Mouse (Mus musculus) liver, embryonic 13.5 days (tissue): Measurements from ENCODE around the gene Cdk14. TPM values are rescaled to one million over a fixed set of nuclear protein-coding genes. Genes with fewer than 3 reads are reported as not detected.
A peak's percentile ranks its signal among the peaks of the same experiment; 100 is the strongest.

Experiments
- ATAC-seq: fragments of 200-750 bp; cut with Nextera tagmentation; 2 replicates; pipeline ENCODE4 v1.8.0; 2017; ENCODE audit warnings: low read depth, mild to moderate bottlenecking, moderate number of reproducible peaks, moderate library complexity
- DNase-seq: peaks from one replicate; pipeline ENCODE4 v3.0.0; 2022
- H3K27ac ChIP-seq: fragments of 300-500 bp; sonication (generic); 2 replicates; pipeline ENCODE4 v1.5.1; 2015; ENCODE audit warnings: moderate library complexity, mild to moderate bottlenecking, inconsistent platforms
- H3K27me3 ChIP-seq: fragments of 300-500 bp; sonication (generic); 2 replicates; pipeline ENCODE4 v1.6.1; 2015; ENCODE audit warnings: mild to moderate bottlenecking, inconsistent platforms
- H3K36me3 ChIP-seq: fragments of 300-500 bp; sonication (generic); 2 replicates; pipeline ENCODE4 v1.6.1; 2015; ENCODE audit warnings: mild to moderate bottlenecking, inconsistent platforms
- H3K4me1 ChIP-seq: fragments of 300-500 bp; sonication (generic); replicated peaks from 2 replicates; pipeline ENCODE4 v1.6.1; 2015; ENCODE audit warnings: inconsistent platforms
- H3K4me2 ChIP-seq: fragments of 300-500 bp; sonication (generic); 2 replicates; pipeline ENCODE4 v1.6.1; 2015; ENCODE audit warnings: inconsistent platforms, mild to moderate bottlenecking, moderate library complexity
- H3K4me3 ChIP-seq: fragments of 300-500 bp; sonication (generic); replicated peaks from 2 replicates; pipeline ENCODE4 v1.5.1; 2015; ENCODE audit warnings: mild to moderate bottlenecking, inconsistent platforms
- H3K9ac ChIP-seq: fragments of 300-500 bp; sonication (generic); 2 replicates; pipeline ENCODE4 v1.6.1; 2015; ENCODE audit warnings: mild to moderate bottlenecking, inconsistent platforms
- H3K9me3 ChIP-seq: fragments of 300-500 bp; sonication (generic); replicated peaks from 2 replicates; pipeline ENCODE4 v1.6.1; 2016; ENCODE audit warnings: inconsistent platforms
- WGBS: fragments of 180-500 bp; shearing (Covaris S2); methylation state at CpG from one replicate; pipeline ENCODE4 v1.1.7; 2015; ENCODE audit not compliant: insufficient replicate concordance; 5-methylcytosine and 5-hydroxymethylcytosine counted together
- polyA plus RNA-seq: library from polyadenylated mRNA; unstranded; fragments of >200 nt; fragmentation: Nextera tagmentation; extraction: Ambion mirVana; gene quantifications from 2 replicates; pipeline ENCODE4 v1.2.1, GENCODE M21; 2015

The Cdk14 gene
- polyA plus RNA-seq, 1 experiment from 2014 or later = 1.4 TPM

DNA sequence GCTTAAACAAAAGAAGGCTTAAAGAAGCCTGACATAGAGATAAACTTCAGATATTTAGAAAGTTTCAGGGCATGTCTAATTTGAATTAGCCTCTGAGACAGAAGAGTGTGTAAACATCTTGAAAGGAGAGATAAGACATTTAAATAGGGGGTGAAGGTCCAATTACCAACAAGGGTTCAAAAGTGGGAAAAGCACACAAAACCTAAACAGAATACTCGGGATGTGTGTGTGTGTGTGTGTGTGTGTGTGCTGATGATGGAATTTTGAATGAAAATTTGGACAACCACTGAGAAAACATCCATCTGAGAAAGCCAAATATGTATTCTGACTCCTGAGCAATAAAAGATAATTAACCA is 208.4 kb downstream of the Cdk14 start:
- Histone ChIP-seq H3K4me3 (no peak overlapping the region), H3K27me3 (no peaks in the 10 kb centered on the region), H3K4me1 (peaks cover 16% of the 10 kb centered on the region), H3K4me2 (peak overlapping the region; percentile 35), H3K9me3 (no peaks in the 10 kb centered on the region), H3K9ac (no peak overlapping the region), H3K27ac (peak overlapping the region; percentile 38; the same call in 1 of the 2 replicates), H3K36me3 (no peaks in the 10 kb centered on the region)
- DNase-seq = no peak
- WGBS = 23% methylated on average over 1 of the region's 1 CpGs
- ATAC-seq = no peak

DNA sequence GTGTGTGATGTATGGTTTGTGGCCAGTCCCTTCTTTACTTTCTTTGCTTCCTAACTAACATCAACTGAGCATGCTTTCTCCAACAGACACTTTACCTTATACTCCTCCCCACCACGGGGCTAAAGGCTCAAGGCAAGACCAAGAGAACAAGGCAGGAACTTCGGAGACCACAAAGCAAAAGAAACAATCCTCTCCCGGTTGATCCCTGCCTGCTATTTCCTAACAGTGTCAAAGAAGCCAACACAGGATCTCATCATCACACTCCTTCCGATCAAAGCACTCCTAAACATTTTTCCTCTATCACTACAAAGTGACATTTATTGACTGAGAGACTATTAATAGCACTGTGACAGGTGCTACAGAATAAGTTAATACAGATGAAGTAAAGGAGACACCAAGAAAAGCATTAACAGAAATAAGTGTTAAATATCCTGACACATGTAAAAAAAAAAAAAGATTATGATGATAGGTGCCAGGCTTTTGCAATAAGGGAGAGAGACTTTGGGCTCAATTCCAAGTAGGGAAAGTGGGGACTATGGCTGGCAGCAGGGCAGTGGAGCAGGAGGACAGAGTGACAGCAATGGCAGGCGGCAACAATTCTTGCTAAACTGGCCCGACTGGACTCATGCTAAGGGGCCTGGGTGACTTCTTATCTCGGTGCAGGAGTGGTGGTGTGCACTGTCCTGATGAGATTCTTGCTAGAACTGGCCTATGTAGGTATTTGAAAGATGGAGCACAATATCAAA is 208.9 kb downstream of the Cdk14 start:
- no peaks in the 10 kb centered on the region for H3K27me3 ChIP-seq
- 35% methylated on average over 7 of the region's 7 CpGs for WGBS
- H3K4me2 ChIP-seq = peak overlapping the region; percentile 35
- no peak overlapping the region for H3K27ac ChIP-seq
- ATAC-seq (peak; percentile 97), DNase-seq (peak; percentile 10)
- no peaks in the 10 kb centered on the region for H3K9me3 ChIP-seq
- H3K36me3 ChIP-seq = no peaks in the 10 kb centered on the region
- no peak overlapping the region for H3K4me3 ChIP-seq
- peaks cover 16% of the 10 kb centered on the region for H3K4me1 ChIP-seq
- 0 out of 2 replicates have a peak overlapping the region, but pooled peaks have one; percentile 1 for H3K9ac ChIP-seq

DNA sequence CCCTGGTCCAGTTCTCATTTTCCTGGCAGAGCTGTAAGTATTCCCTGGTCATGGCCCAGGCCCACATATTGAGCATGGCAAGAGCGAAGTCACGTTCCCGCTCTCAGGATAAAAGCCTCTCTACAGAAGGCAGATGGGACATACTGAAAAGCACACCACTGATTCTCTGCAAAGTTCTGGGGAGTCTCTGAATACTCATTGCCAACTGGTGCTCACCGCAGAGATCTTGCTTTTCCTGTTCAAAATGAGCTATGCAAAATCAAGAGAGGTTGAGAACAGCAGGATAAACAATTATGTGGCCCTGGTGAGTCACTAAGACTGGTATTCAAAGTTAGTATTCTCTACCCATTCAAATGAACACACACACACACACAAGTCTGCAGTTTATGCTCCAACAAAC is 212.1 kb downstream of the Cdk14 start:
- H3K9ac ChIP-seq = no peak overlapping the region
- H3K27ac ChIP-seq = no peak overlapping the region
- 66% methylated on average over 4 of the region's 4 CpGs for WGBS
- H3K4me2 ChIP-seq = no peak overlapping the region
- no peaks in the 10 kb centered on the region for H3K27me3 ChIP-seq
- peaks cover 16% of the 10 kb centered on the region for H3K4me1 ChIP-seq
- H3K9me3 ChIP-seq = no peaks in the 10 kb centered on the region
- no peak for ATAC-seq
- no peaks in the 10 kb centered on the region for H3K36me3 ChIP-seq
- DNase-seq = no peak
- no peak overlapping the region for H3K4me3 ChIP-seq

DNA sequence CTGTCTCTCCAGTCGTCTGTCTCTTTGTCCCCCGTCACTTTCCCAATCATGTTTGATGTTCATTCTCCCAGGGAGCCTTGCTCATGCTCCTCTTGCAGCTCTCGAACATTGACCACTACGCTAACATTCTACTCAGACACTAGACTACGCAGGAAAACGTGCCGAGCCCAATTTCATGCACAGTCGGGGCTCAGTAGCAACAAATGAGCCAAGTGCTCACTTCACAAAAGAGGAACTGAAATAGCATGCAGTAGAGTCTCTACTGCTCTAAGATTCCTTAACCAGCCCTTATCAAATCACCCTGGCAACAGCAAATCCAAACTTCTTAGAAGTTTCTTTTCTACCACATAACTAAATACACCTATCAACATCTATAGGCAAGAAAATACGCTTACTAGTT is 214.1 kb downstream of the Cdk14 start:
- 66% methylated on average over 9 of the region's 9 CpGs for WGBS
- H3K4me2 ChIP-seq = no peak overlapping the region
- H3K9ac ChIP-seq = no peak overlapping the region
- no peaks in the 10 kb centered on the region for H3K36me3 ChIP-seq
- no peaks in the 10 kb centered on the region for H3K9me3 ChIP-seq
- peaks cover 4% of the 10 kb centered on the region for H3K4me1 ChIP-seq
- DNase-seq (no peak), ATAC-seq (no peak)
- no peak overlapping the region for H3K4me3 ChIP-seq
- H3K27me3 ChIP-seq = no peaks in the 10 kb centered on the region
- H3K27ac ChIP-seq = no peak overlapping the region

DNA sequence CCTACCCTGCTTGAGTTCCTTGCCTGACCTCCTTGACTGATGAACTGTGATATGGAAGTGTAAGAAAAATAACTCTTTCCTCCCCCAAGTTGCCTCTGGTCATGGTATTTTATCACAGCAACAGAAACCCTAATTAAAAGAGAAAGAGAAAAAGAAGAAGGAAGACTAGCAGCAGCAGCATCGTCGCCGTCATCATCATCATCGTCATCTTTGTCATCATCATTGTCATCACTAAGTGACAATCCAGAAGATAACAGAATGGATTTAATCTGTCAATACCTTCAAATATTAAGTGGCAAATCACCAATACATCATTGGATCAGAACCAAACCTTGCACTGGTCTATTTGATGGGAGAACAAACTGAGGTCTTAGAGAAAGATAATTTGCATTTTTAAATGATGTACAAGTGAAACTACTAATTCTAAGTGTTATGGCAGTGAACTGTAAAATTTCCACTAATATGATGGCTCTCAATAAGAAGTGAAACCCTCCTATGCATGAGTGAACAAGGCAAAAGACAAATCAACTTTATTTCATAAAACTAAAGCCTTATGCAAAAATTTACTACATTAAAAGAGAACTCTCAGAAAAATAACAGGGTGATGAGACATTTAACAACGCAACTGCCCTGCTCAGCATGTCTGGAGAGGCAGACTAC is 225.4 kb downstream of the Cdk14 start:
- whole genome bisulfite sequencing = 88% methylated on average over 5 of the region's 5 CpGs
- Histone ChIP-seq H3K27me3 (no peaks in the 10 kb centered on the region), H3K4me1 (peaks cover 13% of the 10 kb centered on the region), H3K4me3 (no peak overlapping the region), H3K9me3 (no peaks in the 10 kb centered on the region), H3K27ac (no peak overlapping the region), H3K9ac (no peak overlapping the region), H3K36me3 (no peaks in the 10 kb centered on the region), H3K4me2 (no peak overlapping the region)
- DNase-seq (no peak), ATAC-seq (no peak)

DNA sequence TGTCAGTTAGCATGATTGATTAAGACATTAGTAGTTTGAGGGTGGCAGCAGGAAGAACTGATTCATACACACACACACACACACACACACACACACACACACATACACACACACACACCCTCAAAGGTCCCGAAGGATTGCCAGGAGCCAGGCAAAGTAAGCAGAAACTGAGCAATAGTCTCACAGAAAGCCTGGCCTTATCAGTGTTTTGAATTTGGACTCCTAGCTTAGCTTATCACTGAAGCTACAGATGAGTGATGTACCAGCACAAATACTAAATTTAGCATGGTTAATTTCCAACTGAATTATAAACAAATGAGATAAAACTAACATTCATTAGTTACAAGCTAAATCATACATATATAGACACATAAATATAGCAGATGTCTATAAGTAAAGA is 230.5 kb downstream of the Cdk14 start:
- Histone ChIP-seq H3K27ac (peak overlapping the region; percentile 86), H3K36me3 (no peaks in the 10 kb centered on the region)

DNA sequence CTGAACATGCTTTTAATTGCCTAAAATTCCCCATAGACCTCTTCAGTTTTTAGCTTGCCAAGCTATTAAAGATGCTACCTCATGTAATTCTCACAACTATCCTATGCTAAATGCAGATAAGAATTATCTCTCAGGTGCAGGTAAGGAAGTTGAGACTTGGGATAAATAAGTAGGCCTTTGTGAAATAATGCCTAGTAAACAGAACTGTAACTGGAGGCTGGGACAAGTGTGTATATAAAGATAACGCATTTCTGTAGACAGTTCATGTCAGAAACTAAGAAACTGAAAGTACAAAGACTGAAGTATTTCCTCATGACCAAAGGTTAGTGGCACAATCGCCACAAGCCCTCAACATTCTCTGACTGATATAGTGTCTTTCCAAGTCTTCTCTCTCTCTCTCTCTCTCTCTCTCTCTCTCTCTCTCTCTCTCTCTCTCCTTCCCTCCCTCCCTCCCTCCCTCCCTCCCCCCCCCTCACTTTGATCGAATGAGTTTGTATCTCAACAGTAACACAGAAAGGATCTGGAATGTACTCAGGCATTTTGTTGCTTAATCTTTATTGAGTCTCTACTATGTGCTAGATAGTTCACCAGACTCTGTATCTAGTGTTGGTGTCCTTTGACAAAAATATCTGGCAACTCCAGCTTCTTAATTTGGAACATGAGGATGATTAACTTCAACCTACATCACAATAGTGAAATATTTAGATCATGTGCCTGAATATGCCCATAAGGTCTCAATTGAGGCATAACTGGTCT is 233.9 kb downstream of the Cdk14 start:
- Histone ChIP-seq H3K9ac (peak overlapping the region; percentile 34; the same call in 1 of the 2 replicates), H3K27ac (peak overlapping the region; percentile 89), H3K27me3 (no peaks in the 10 kb centered on the region)

More for the DNA sequence above, 230.5 kb downstream of the Cdk14 start:
- 9% methylated on average over 1 of the region's 1 CpGs for WGBS
- ATAC-seq (peak; percentile 76), DNase-seq (peak; percentile 4)
- no peaks in the 10 kb centered on the region for H3K9me3 ChIP-seq
- H3K4me3 ChIP-seq = no peak overlapping the region
- H3K27me3 ChIP-seq = no peaks in the 10 kb centered on the region
- H3K9ac ChIP-seq = peak overlapping the region; percentile 29; the same call in 1 of the 2 replicates
- H3K4me1 ChIP-seq = peaks cover 49% of the 10 kb centered on the region
- H3K4me2 ChIP-seq = peak overlapping the region; percentile 26; the same call in 1 of the 2 replicates

DNA sequence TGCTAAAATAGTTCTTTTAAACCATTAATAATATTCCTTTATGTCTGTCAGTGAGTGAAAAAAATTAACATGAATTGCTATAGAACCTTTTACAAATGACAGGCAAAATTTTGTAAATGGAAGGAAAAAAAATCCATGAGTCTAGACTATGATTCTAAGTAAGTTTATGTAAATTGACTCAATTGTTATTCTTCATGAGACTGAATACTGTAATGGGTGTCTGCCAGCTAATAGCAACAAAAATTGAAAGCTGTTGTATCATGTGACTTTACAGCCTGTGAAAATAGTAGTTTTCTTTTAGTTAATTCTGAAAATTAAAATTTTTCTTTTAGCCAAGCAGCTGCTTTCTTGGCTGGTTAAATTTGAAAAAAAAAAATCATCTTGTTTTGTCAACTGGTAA is 234.6 kb downstream of the Cdk14 start:
- H3K9ac ChIP-seq = no peak overlapping the region
- DNase-seq = no peak
- H3K9me3 ChIP-seq = no peaks in the 10 kb centered on the region
- H3K4me3 ChIP-seq = no peak overlapping the region
- no peak overlapping the region for H3K4me2 ChIP-seq
- H3K27ac ChIP-seq = peak overlapping the region; percentile 55
- no peaks in the 10 kb centered on the region for H3K27me3 ChIP-seq
- H3K4me1 ChIP-seq = peaks cover 44% of the 10 kb centered on the region
- ATAC-seq = no peak
- H3K36me3 ChIP-seq = no peaks in the 10 kb centered on the region

More for the DNA sequence above, 233.9 kb downstream of the Cdk14 start:
- peak overlapping the region; percentile 45 for H3K4me2 ChIP-seq
- no peaks in the 10 kb centered on the region for H3K36me3 ChIP-seq
- peak; percentile 90 for ATAC-seq
- 21% methylated on average over 3 of the region's 3 CpGs for WGBS
- H3K4me3 ChIP-seq = 0 out of 2 replicates have a peak overlapping the region, but pooled peaks have one; percentile 2
- no peaks in the 10 kb centered on the region for H3K9me3 ChIP-seq
- peaks cover 47% of the 10 kb centered on the region for H3K4me1 ChIP-seq
- DNase-seq = no peak

DNA sequence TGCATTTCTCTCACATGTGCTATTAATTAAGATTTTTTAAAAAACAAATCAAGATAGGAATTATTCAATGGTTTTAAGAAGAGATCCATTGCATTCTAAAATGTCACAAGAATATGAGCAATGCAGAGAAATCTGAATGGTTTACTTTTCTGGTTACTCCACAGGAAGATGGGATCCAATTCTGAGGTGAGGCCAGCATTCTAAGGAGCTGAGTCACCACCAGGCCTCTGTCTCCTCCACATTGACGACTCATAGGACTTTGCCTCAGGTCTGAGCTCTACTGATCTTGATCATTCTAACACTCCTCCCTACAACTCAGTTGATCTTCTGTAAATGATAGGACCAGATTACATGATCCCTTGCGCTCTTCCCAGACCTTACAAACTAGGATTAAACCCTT is 239.4 kb downstream of the Cdk14 start:
- Histone ChIP-seq H3K4me3 (no peak overlapping the region), H3K27ac (no peak overlapping the region), H3K36me3 (no peaks in the 10 kb centered on the region), H3K9ac (no peak overlapping the region), H3K9me3 (no peaks in the 10 kb centered on the region), H3K4me1 (peaks cover 7% of the 10 kb centered on the region), H3K27me3 (no peaks in the 10 kb centered on the region), H3K4me2 (no peak overlapping the region)
- WGBS = 48% methylated on average over 2 of the region's 2 CpGs
- ATAC-seq = peak; percentile 78
- no peak for DNase-seq

DNA sequence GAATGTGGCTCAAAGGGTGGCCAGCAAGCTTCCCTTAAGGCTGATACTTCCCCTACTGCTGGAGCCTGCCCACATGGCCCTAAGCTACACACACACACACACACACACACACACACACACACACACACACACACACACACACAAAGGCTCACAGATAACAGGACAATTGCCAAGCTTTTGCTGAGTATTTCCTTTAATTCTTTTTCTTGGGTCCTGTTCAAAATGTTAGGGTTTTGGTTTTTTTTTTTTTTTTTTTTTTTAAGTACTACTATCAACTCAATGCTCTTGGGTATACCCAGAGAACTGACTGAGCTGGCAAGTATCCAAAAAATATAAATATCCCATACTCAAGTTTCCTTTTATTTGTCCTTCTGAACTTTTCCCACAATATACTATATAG is 239.8 kb downstream of the Cdk14 start:
- no peaks in the 10 kb centered on the region for H3K9me3 ChIP-seq
- no peak for DNase-seq
- no peaks in the 10 kb centered on the region for H3K27me3 ChIP-seq
- no peaks in the 10 kb centered on the region for H3K36me3 ChIP-seq
- H3K4me1 ChIP-seq = peaks cover 6% of the 10 kb centered on the region
- no peak overlapping the region for H3K4me3 ChIP-seq
- H3K4me2 ChIP-seq = no peak overlapping the region
- no peak overlapping the region for H3K27ac ChIP-seq
- H3K9ac ChIP-seq = no peak overlapping the region
- no peak; the same call in 1 of the 2 replicates for ATAC-seq

DNA sequence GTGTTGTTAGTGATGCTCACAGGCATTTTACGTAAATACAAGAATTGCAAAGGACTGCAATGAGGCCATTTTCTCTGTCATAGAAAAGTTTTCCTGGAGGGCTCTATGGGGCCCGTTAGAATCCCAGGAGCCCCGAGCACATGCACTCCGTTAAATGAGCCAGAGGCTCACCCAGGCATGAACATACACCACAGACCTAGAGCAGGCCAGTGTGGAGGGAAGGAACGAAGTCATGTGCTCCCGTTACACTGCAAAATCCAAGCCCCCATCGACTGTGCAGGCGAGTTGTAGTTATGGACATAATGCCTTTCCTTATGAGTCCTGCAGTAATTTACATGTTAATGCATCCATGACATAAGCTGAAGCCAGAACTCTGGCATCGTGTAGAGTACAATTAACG is 244.1 kb downstream of the Cdk14 start:
- no peaks in the 10 kb centered on the region for H3K27me3 ChIP-seq
- H3K36me3 ChIP-seq = no peaks in the 10 kb centered on the region
- H3K4me2 ChIP-seq = no peak overlapping the region
- peaks cover 4% of the 10 kb centered on the region for H3K4me1 ChIP-seq
- H3K9ac ChIP-seq = no peak overlapping the region
- H3K4me3 ChIP-seq = no peak overlapping the region
- H3K9me3 ChIP-seq = no peaks in the 10 kb centered on the region
- DNase-seq = no peak
- no peak overlapping the region for H3K27ac ChIP-seq
- ATAC-seq = no peak
- WGBS = 81% methylated on average over 10 of the region's 10 CpGs
